Mouse (Mus musculus) A20 (cell line): ENCODE data around the gene Csgalnact2.

Experiments
- DNase-seq: peaks from one replicate; pipeline ENCODE4 v3.0.0-alpha.2; 2011; ENCODE audit warnings: low read depth, low spot score

Csgalnact2 gene

DNA sequence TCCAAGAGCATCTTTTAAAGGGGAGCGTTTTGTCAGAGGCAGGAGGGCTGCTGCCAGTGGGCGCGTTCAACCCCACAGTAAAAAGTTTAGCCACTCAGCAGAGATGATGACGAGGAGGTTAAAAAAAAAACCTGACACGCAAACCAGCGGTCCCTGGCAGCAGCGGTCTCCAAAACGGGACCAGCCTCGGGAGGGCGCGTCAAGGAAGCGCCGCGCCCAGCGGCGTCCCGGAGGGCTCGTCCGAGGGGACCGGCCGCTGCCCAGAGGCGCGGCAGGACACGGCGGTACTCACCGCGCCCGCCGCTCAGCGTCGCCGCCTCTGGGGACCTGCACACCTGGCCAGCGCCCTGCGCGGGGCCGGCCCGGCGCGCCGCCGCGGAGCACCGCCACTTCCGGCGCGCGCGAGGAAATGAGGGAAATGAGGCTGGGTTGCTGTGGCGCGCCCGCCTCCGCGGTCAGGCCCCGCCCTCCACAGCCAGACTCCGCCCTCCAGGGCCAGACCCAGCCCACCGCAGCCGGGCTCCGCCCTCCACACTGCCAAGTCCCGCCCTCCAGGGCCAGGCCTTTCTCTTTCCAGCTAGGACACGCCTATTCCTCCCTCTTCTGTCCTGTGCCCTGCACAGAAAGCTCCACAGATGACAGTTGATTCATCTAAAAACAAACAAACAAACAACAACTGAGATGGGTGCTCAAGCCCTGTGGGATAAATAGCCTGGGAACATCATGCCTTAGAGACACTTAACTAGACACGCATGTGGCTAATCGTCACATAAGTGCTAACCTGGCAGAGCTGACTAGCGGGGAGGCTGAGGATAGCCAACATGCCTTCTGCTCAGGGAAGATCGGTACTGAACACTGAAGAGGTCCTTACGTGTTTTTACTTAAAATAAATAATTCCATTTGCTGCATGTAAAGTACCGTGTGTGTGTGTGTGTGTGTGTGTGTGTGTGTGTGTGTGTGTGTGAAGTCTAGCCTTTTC is at the start of gene Csgalnact2:
Csgalnact2 (minus strand) TSS at position 410 of the 979 bp plus-strand sequence.
- peak; percentile 93 for DNase-seq

DNA sequence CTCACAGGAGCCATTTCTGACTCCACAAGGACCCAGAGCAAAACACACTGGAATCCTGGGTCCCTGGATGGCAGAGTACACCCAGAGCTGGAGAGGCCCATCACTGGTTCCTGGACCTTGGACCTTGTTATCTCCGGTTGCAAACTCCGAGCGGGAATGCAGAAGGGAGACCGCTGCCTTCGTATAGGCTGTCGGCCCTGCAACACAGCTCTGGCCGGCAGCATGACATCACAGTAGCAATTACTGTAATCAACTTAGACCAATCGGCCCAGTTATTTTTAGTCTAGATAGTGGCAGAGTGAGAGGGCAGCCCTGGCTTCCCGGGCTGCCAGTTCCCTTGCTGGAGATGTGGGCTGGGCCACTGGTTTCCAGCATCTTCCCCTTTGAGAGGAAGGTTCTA is 49.7 kb upstream of the Csgalnact2 start:
- DNase-seq: no peak

DNA sequence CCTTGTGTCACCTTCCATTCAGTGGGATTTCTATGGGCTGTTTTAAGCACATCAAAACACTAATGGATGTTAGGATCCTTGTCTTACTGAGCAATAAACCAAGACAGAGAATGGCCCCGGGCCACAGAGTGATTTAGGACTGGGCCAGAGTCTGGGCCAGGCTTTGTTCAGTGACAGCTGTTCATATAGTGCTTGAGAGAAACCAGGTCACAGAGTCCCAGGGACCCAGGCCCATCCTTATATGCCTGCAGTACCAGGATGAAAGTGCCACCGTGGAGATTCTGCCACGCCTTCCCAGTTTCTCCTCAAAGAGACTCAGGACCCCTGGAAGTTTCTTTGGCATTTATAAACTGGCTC is 48.3 kb upstream of the Csgalnact2 start:
- DNase-seq: no peak

DNA sequence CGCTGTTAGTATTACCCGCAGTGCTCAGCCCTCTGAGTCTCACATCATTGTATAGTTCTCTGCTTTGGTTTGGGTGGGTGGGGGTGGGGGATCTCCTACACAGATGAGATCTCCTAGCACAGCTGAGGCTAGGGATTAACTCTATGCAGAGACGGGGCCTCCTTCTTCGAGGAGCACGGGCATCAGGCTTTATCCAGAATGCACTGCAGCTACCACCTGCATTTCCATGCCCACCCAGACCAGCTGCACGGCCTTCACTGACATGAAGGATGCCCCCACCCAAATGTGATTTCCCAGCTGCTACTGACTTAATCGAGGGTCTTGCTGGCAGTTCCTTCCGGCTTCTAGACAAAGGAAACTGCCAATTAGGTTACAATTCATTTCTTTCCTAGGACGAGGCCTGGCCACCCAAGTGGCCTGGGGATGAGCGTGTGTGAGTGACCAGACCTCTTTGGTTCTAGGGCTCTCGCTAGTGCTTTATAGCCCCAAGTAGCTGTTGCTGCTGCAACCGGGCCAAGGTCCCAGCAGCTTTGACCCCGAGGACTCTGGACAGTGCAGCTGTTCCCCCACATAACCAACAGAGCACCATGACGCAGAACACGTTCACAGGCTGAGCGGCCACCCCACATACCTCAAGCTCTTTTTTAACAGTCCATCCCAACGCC is 47.8 kb upstream of the Csgalnact2 start:
- DNase-seq: no peak

DNA sequence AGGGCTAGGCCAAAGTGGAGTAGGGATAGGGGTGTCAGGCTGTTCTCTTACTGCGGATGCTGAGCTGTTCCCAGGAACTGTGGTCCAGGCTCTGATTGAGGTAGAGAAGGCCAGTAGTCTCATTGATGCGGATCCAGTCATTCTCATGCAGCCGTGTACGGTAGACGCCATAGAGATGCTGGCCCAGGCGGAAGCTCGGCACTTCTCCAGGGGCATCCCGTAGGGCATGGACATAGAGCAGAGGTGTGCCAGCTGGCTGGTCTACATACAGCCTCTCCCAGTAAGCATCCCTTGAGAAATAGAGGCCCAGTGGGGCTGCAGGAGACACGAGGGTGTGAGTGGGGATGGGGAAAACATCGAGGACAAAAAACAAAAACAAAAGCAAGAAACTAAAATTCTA is 45.2 kb upstream of the Csgalnact2 start:
- no peak for DNase-seq

DNA sequence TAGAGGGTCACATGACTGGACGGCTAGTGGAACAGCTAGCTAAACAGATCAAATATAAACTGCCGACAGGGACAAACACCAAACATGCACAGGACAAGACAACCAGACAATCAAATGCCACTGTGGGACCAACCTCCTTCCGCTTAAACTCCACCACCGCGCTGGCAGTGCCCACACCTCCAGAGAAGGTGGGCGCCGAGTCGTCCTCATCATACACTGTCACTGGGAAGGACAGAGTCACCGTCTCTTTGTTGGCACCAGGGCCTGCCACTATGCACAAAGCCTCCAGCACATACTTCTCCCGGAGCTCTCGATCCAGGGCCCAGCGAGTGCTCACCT is 41.1 kb upstream of the Csgalnact2 start:
- no peak for DNase-seq

DNA sequence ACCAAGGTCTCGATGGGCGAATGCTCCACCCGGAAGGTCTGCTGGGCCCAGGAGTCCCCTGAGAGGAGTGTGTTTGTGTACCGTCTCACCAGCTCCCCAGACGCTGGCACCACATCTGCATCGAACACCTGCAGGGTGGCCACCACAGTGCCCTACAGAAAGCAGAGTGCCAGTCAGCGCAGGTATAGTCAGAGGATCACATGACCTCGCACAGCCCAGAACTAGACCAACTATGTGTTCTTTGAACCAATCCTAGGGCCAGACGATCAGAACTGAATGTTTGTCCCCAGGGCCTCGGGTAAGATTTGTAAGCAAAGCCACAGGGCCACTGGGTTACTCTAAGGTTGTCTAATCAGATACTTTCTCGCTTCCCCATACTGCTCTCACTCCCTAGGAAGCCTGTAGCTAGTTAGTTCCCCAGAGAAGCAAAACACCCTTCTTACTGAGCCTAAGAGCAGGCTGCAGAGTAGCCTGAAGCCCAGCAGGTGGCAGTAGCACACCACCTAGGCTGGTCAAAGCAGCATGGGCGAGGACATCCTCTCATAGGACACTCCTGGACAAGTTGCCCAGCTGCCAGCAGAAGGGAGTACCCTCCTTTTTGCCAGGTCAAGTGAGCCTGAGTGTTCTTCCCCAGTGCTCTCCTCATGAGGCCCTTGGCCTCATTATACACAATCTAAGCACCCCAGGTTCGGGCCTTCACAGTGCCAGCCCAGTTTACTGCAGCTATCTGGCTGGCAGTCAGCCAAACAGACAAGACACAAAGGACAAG is 40.6 kb upstream of the Csgalnact2 start:
- peak; percentile 87 for DNase-seq

DNA sequence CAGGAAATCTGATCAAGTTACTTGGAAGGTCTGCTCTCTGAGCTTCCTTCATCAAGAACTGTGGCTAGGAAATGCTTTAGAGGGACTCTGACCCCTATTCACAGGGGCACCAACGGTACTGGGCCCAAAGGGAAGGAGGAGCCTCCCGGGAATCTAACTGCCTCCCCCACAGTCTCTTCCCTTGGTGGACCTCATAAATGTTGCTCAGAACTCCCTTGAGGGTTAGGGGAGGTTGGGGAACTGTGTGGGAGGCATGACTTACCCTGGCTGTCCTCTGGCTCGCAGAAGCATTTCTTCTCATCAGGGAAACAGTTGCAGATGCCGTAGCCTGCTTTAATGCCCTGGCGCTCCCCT is 35.0 kb upstream of the Csgalnact2 start:
- DNase-seq: no peak

DNA sequence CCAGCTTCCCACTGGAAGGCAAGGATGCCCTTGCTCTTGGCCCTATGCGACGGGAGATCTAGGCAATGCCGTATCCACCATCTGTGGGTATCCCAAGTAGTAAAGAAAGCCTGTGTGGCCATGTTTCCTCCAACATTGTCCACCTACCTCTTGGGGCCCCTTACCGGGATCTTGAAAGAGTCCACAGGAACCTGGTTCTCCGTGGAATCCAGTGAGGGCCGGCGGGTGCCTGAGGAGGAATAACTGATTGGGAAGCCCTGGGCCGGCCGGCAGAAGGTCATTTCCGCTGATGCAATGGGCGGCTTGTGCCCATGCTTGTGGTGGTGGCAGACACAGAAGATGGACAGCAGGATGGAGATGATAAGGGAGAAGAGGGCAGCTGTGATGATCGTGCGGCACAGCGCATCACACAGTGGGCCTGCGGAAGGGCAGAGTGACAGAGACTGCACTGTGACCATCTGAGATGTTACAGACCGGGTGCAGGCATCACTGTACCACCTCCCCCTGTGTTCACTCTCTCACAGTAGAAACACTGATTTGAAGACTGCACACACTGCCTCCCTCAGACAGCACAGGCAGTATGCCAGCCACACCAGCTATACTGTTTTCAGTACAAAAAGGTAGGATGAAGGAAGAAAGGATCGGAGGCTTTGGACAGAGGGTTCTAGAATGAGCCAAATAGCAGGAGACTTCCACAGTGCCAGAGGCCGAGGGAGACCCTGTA is 34.5 kb upstream of the Csgalnact2 start:
- no peak for DNase-seq

DNA sequence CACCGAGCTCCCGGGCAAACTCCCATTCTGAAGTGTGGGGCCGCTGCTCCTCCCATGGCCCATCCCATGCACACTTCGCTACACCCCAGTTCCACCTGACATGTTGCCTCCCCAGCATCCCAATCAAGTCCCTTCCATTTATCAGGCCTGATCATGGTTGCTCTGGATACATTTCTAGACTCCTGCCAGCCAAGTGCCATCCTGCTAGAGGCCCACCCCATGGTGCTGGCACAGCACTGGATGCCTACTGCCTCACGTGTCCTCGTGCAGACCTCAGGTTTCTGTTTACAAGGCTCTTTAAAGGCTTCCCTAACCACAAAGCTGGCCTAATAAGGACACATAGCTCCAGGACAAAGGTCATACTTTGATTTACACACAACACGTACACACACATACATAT is 32.4 kb upstream of the Csgalnact2 start:
- no peak for DNase-seq

DNA sequence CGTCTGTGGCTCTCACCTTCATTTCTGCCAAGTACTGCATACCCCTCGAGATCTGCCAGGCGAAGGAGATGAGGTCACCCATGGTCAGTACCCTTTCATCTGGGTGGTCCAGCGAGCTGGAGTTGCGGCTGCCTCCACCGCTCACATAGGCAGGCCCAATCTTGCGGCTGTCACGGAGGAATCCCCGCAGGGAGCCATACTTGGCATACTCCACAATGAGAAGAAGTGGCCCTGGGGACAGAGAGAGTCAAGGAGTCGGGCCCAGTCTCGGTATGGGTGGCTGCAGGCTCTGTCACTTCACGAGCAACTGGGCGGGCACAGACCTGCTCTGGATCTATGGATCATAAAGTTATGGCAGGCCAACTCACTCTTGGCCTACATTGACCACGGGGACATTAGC is 29.2 kb upstream of the Csgalnact2 start:
- DNase-seq: no peak

DNA sequence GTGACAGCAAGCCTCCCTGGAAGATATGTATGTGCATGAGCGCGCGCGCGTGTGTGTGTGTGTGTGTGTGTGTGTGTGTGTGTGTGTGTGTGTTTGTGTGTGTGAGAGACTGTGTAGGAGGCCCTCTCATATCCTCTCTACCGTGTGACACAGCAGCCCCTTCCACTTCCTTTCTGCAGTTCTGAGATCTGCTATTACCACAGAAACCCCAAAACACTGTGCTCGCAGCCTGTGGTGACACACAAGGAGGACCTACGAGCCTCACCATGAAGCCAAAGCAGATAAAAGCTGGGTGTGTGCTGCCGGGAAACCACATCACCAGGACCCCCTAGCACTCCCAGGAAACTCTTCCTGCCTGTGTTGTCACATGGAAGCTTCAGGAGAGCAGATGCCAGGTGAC is 28.1 kb upstream of the Csgalnact2 start:
- no peak for DNase-seq

DNA sequence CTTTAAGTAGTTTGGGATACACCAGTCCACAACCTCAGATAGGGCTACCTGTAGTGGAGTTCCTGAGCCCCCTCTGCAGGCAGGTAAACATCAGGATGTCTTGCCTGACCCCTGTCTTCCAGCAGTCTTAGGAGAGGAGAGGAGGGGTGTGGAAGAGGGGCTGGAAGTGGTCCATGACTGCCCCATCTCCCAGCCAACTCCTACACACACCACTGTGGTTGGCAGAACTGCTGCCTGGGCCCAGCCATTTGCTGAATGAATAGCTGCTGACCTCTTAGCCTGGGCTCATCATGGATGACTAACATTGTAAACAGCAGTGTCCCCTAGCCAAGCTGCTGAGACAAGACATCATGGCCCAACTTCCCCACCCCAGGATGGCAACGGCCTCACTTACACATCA is 26.6 kb upstream of the Csgalnact2 start:
- no peak for DNase-seq

DNA sequence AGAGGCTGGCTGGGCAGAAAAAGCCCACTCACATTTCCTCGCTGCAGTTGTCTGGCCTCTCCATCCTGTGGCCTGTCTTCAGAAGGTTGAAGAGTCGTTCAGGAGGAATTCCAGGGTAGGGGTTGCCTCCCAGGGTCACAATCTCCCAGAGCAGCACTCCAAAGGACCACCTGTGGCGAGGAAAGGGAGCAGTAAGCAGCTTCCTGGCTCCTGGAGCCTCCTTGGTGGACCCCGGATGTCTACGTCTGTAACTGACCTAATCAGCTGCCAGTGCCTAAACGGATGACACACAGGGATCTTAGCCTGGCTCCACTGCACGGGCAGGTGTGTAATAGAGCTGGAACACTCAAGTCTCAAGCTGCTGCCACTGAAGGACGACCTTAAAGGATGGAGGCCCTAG is 25.8 kb upstream of the Csgalnact2 start:
- no peak for DNase-seq

DNA sequence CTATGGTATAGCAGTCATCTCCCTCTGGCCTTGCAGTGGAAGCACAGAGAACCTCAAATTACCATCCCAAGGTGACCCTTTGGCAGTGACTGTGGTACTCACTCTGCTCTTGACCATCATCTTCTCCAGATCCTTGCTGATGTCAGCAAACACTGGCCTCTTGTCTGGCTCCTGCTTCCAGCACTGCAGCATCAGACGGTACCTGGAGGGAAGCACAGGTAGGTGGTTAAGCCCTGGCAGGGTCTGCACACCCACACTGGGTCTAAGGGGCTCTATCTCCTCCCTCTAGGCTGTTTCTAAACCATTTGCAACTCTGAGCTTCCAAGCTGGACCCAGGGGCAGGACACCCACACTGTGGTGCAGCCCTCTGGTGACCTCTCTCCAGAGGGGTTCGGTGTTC is 24.1 kb upstream of the Csgalnact2 start:
- DNase-seq: no peak

DNA sequence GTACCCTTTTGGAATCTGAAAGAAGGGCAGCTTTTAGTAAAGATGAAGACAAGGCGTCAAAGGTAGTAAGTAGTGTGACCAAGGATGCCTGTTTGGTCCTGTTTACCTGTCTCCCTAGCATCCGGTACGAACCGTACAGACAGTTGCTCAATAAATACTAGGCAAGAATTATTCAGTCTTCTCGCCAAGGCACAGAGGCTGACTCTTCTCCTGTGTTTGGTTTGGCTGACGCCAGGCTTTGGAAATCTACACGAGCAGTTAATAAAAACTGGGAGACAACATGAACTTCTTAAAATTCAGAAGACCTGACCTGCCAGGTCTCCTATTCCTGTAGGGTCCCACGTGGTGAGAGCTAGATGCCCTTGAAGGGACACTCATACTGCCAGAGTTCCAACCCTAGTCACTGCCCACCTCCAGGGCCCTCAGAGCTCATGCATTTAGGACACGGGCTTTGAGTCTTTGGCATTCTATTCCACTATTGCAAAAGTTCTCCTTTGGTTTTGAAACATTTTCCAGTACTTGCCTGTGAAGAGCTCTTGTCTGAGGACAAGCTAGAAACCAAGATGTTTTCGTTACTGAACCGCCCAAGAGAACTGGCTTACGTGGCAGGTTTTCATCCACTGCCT is 23.6 kb upstream of the Csgalnact2 start:
- DNase-seq: no peak

DNA sequence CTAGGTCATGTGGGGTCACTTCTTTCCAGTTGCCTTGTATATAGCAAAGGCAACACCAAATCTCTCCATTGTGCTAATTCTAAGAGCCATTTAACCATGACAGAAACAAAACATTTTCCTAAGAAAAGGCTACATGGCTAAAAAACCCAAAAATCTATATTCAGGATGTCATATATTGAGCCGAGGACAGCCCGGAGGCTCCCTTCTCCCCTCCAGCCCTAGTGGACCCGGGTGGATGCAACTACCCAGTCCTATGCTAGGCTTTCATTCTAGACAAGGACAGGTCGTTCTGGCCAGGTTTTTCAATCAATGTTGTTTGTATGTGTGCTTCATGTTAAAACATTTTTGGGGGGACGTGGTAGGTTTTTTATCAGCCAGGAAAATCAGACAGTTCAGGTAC is 14.2 kb upstream of the Csgalnact2 start:
- no peak for DNase-seq

DNA sequence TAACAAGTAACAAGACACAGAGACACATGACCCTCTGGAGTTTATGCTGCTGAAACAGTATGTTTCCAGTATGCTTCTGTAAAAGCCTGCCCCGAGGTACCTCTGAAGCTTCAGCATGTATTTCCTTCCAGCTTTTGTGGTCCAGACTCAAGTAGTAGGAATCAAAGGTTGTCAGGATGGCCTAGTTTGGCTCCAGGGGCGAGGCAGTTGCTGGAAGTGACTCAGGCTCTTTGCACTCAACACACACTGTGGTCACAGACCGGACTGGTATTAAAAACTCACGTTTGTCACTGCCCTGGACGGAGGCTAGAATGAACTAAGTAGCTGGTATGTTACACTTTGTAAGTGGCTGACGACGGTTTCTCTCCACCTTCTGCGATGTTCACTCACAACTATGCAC is 12.0 kb upstream of the Csgalnact2 start:
- no peak for DNase-seq

DNA sequence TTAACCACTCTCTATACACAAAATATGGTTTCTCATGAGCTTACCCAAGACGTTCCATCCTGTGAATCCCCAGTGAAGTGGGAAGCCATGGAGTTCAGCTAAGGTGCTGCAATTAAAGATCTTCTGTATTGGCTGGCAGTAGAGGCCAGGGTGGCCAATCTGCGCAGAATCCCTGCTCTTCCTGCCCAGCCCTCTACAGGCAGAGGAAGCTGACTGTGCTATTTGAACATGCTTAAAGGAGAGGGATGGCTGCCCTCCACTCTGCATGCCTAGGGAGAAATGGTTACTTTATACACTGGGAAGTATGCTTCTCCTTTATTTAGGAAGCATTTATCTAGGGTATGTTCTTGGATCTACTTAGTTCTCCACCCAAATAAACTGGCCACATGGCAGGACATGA is 11.6 kb upstream of the Csgalnact2 start:
- no peak for DNase-seq

DNA sequence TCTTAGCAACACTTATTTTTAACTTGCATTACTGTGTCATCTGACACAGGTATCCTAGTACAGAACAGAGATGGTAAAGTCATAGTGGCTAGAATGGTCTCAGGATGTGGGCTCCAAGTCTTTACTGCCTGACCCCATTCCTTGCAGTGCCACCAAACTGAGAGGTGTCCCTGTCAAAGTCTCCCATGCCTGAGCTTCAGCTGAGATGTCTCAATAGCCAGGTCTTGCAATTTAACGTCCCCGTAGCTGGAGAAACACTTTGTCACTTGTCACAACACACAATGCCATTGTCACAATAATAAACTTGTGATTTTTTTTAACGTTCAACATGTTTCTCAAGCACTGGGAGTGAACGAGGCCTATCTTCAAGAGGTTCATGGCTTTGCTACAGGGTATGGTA is 11.2 kb upstream of the Csgalnact2 start:
- DNase-seq: no peak

DNA sequence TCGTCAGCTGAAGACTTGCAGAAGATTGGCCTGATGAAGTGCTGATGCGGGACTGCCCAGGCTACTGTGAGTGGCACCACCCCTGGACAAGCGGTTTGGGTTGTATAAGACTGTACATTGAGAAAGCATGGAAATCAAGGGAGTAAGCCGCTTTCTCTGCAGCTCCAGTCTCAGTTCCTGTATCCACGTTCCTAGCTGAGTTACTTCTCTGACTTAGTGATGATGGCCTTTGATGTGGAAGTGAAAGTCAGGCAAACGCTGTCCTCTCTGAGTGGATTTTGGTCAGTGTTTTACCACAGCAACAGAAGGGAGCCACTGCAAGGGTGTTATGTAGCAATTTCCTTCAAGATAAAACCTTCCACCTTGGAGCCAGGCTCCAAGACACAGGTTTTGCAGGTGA is 2.0 kb upstream of the Csgalnact2 start:
- peak; percentile 57 for DNase-seq
